ENCODE assay signal across 8 mouse cellular contexts in genomic region chr1:96872361-96872693, GRCm38 (mm10). TPM values are rescaled to one million over a fixed set of nuclear protein-coding genes. Genes with fewer than 3 reads are reported as not detected.
DNase-seq lines count a peak whose midpoint lies in the region; ATAC-seq and TF ChIP-seq lines count a peak whose summit lies in the region.

No protein-coding gene starts in this region.

- WGBS in liver, adult 2 months: 2% methylated on average over 10 of the region's 10 CpGs
- WGBS in embryonic facial prominence, embryonic 15.5 days: 5% methylated on average over 10 of the region's 10 CpGs
- 5% methylated on average over 10 of the region's 10 CpGs for WGBS in intestine, embryonic 14.5 days
- WGBS in midbrain, postnatal 0 days: 2% methylated on average over 10 of the region's 10 CpGs

- no peak overlapping the region for H3K27ac ChIP-seq in liver, adult 2 months (replicated peaks; ENCODE audit: insufficient read depth, low read depth, low read length)
- no peak overlapping the region for H3K27ac ChIP-seq in embryonic facial prominence, embryonic 15.5 days (replicated peaks)
- no peak overlapping the region for H3K27ac ChIP-seq in intestine, embryonic 14.5 days (ENCODE audit: low read depth)
- peak overlapping the region; percentile 59 for H3K27ac ChIP-seq in midbrain, postnatal 0 days (ENCODE audit: low read depth, low read length)

- TF ChIP-seq CTCF in liver, adult 2 months (IDR thresholded peaks at IDR 0.05; ENCODE audit: low read depth, low read length): no peak
- no peak for TF ChIP-seq CTCF in midbrain, postnatal 0 days (IDR thresholded peaks at IDR 0.05)

- H3K27me3 ChIP-seq in liver, adult 2 months (ENCODE audit: control insufficient read depth, insufficient read depth, low read length): peaks cover 5% of the 10 kb centered on the region; the same call in 1 of the 2 replicates
- H3K27me3 ChIP-seq in embryonic facial prominence, embryonic 15.5 days: peaks cover 8% of the 10 kb centered on the region
- H3K27me3 ChIP-seq in intestine, embryonic 14.5 days (replicated peaks; ENCODE audit: control insufficient read depth, insufficient read depth, low read length): peaks cover 14% of the 10 kb centered on the region; the same call in 1 of the 2 replicates
- no peaks in the 10 kb centered on the region for H3K27me3 ChIP-seq in midbrain, postnatal 0 days (ENCODE audit: insufficient read depth, low read length)

- no peaks in the 10 kb centered on the region for H3K79me2 ChIP-seq in liver, adult 2 months (ENCODE audit: control insufficient read depth, insufficient read depth, low read length)

- TF ChIP-seq POLR2A in liver, adult 2 months (IDR thresholded peaks at IDR 0.05; ENCODE audit: extremely low read depth, insufficient read depth, low read length): no peak

- H3K36me3 ChIP-seq in liver, adult 2 months (ENCODE audit: control insufficient read depth, insufficient read depth, low read length): no peaks in the 10 kb centered on the region
- no peaks in the 10 kb centered on the region for H3K36me3 ChIP-seq in embryonic facial prominence, embryonic 15.5 days
- H3K36me3 ChIP-seq in intestine, embryonic 14.5 days (ENCODE audit: control insufficient read depth, insufficient read depth, low read length): no peaks in the 10 kb centered on the region
- H3K36me3 ChIP-seq in midbrain, postnatal 0 days (ENCODE audit: insufficient read depth, low read length): no peaks in the 10 kb centered on the region

- no peaks in the 10 kb centered on the region for H3K9me3 ChIP-seq in embryonic facial prominence, embryonic 15.5 days (replicated peaks)
- H3K9me3 ChIP-seq in intestine, embryonic 14.5 days (ENCODE audit: control insufficient read depth, low read length): no peaks in the 10 kb centered on the region
- H3K9me3 ChIP-seq in midbrain, postnatal 0 days (ENCODE audit: low read length): no peaks in the 10 kb centered on the region

- ATAC-seq in embryonic facial prominence, embryonic 15.5 days (ENCODE audit: insufficient number of reproducible peaks, low FRiP score, low TSS enrichment, low read depth): no peak
- no peak for ATAC-seq in intestine, embryonic 14.5 days (replicated peaks; ENCODE audit: low FRiP score, low TSS enrichment, low read depth)
- ATAC-seq in midbrain, postnatal 0 days (ENCODE audit: low FRiP score): no peak
- no peak for ATAC-seq in activated CD4-positive, CD25-positive, alpha-beta regulatory T cell, adult 4 months

- peak overlapping the region; percentile 88 for H3K4me2 ChIP-seq in embryonic facial prominence, embryonic 15.5 days (replicated peaks)
- peak overlapping the region; percentile 78 for H3K4me2 ChIP-seq in intestine, embryonic 14.5 days (ENCODE audit: low read length)
- peak overlapping the region; percentile 82 for H3K4me2 ChIP-seq in midbrain, postnatal 0 days (ENCODE audit: low read depth, low read length, poor library complexity, severe bottlenecking)

- no peak for DNase-seq in liver, adult 2 months (ENCODE audit: extremely low read depth, low read depth, low spot score)
- no peak for DNase-seq in liver
- DNase-seq in intestine, embryonic 14.5 days (ENCODE audit: low spot score): no peak
- no peak for DNase-seq in midbrain, postnatal 0 days (ENCODE audit: low spot score)
- no peak for DNase-seq in yolk sac, embryonic 10.5 days (ENCODE audit: low spot score)
- no peak for DNase-seq in kidney, postnatal 36 days

- H3K9ac ChIP-seq in liver, adult 2 months (ENCODE audit: low read depth, low read length): peak overlapping the region; percentile 35; the same call in 1 of the 2 replicates
- no peak overlapping the region for H3K9ac ChIP-seq in embryonic facial prominence, embryonic 15.5 days
- no peak overlapping the region for H3K9ac ChIP-seq in intestine, embryonic 14.5 days (ENCODE audit: low read length)
- peak overlapping the region; percentile 76 for H3K9ac ChIP-seq in midbrain, postnatal 0 days (replicated peaks; ENCODE audit: low read length, poor library complexity, severe bottlenecking)

- no peaks in the 10 kb centered on the region for H3K4me1 ChIP-seq in liver, adult 2 months (ENCODE audit: control insufficient read depth, insufficient read depth, low read length)
- H3K4me1 ChIP-seq in embryonic facial prominence, embryonic 15.5 days: peaks cover 10% of the 10 kb centered on the region; the same call in 1 of the 2 replicates
- no peaks in the 10 kb centered on the region for H3K4me1 ChIP-seq in intestine, embryonic 14.5 days (replicated peaks; ENCODE audit: control insufficient read depth, insufficient read depth, low read length)
- no peaks in the 10 kb centered on the region for H3K4me1 ChIP-seq in midbrain, postnatal 0 days (ENCODE audit: insufficient read depth, low read length)

- peak overlapping the region; percentile 61 for H3K4me3 ChIP-seq in liver, adult 2 months (ENCODE audit: insufficient read depth, low read depth, low read length)
- peak overlapping the region; percentile 46 for H3K4me3 ChIP-seq in embryonic facial prominence, embryonic 15.5 days (replicated peaks)
- H3K4me3 ChIP-seq in intestine, embryonic 14.5 days (ENCODE audit: low read depth, low read length): peak overlapping the region; percentile 45
- peak overlapping the region; percentile 74 for H3K4me3 ChIP-seq in midbrain, postnatal 0 days (ENCODE audit: low read depth, low read length)

RNA-seq across cellular contexts. Expression of gene Slco4c1, which starts 0.4 kb away (rescaled TPM):
- total RNA-seq in liver, adult 2 months (2014; rRNA removed): under 0.01 TPM in 2 replicates
- not detected in 2 replicates for polyA plus RNA-seq in liver, adult 2 months (2012; rRNA removed)
- 0.72 and 0.92 TPM in 2 replicates for polyA plus RNA-seq in embryonic facial prominence, embryonic 15.5 days (2015; fragmentation: Nextera tagmentation; extraction: Ambion mirVana)
- polyA plus RNA-seq in intestine, embryonic 14.5 days (2014; fragmentation: Nextera tagmentation; extraction: Ambion mirVana): 0.08 TPM in 1 of 2 replicates, not detected in the other
- total RNA-seq in midbrain, postnatal 0 days (2014; rRNA removed): 2.2 and 3.1 TPM in 2 replicates
- 1.0 and 1.3 TPM in 2 replicates for polyA plus RNA-seq in midbrain, postnatal 0 days (2015; fragmentation: Nextera tagmentation; extraction: Ambion mirVana)
- not detected for polyA plus RNA-seq in activated CD4-positive, CD25-positive, alpha-beta regulatory T cell, adult 4 months (2017; shearing (Covaris generic))

Comparison
In these comparisons a context has a peak if more than half of its experiments do, and no peak if none do; other contexts are left out.
1. H3K9ac ChIP-seq: peak in liver, adult 2 months (single experiment) and midbrain, postnatal 0 days (single experiment); none in embryonic facial prominence, embryonic 15.5 days (single experiment) and intestine, embryonic 14.5 days (single experiment).
2. Peak in every context shown above with its lines, with median percentiles within 50 percentile points of each other: H3K4me3 ChIP-seq and H3K4me2 ChIP-seq.